Mouse (Mus musculus): ENCODE results near the gene Lrrc75b.
A peak's percentile ranks its signal among the peaks of the same experiment; 100 is the strongest.
"Not testable (repeated sequence)": the region's sequence is repeated elsewhere in the genome, so short reads cannot be mapped to it uniquely, and the experiment has no call there.

Gene Lrrc75b

GRCm38 (mm10) chr10:75534216-75534615, 25.9 kb downstream of the Lrrc75b start:
- DNase-seq (ENCODE audit: low spot score in 2 of 2), result no peak

- no peak for DNase-seq (ENCODE audit: low spot score in 2 of 2)
Observed at GRCm38 (mm10) chr10:75531532-75532090, 28.5 kb downstream of the Lrrc75b start.

GRCm38 (mm10) chr10:75530322-75530721, 29.8 kb downstream of the Lrrc75b start:
- DNase-seq (ENCODE audit: low spot score in 2 of 2), result no peak

- not testable (repeated sequence) for DNase-seq (ENCODE audit: low spot score in 2 of 2)
Observed at GRCm38 (mm10) chr10:75525450-75525849, 34.7 kb downstream of the Lrrc75b start.

- DNase-seq (ENCODE audit: low spot score in 2 of 2), result no peak
Observed at GRCm38 (mm10) chr10:75521643-75522042, 38.5 kb downstream of the Lrrc75b start.

- DNase-seq (ENCODE audit: low spot score in 2 of 2), result no peak
Observed at GRCm38 (mm10) chr10:75520581-75520980, 39.5 kb downstream of the Lrrc75b start.

GRCm38 (mm10) chr10:75517758-75518143, 42.4 kb downstream of the Lrrc75b start, which contains the start of gene Gucd1:
Gene Gucd1 (minus strand): TSS chr10:75517972.
- peak; percentile 98 to 99 for DNase-seq (ENCODE audit: low spot score in 2 of 2)

- DNase-seq (ENCODE audit: low spot score in 2 of 2), result peak; percentile 87
Observed at GRCm38 (mm10) chr10:75517073-75517757, 42.9 kb downstream of the Lrrc75b start, which contains the start of gene Snrpd3. Gene Snrpd3 (plus strand): TSS chr10:75517551.

GRCm38 (mm10) chr10:75516724-75517072, 43.4 kb downstream of the Lrrc75b start:
- no peak for DNase-seq (ENCODE audit: low spot score in 2 of 2)

GRCm38 (mm10) chr10:75516038-75516723, 43.9 kb downstream of the Lrrc75b start:
- no peak for DNase-seq (ENCODE audit: low spot score in 2 of 2)

- no peak for DNase-seq (ENCODE audit: low spot score in 2 of 2)
Observed at GRCm38 (mm10) chr10:75515216-75516037, 44.7 kb downstream of the Lrrc75b start.

GRCm38 (mm10) chr10:75514361-75514760, 45.8 kb downstream of the Lrrc75b start:
- no peak for DNase-seq (ENCODE audit: low spot score in 2 of 2)

- DNase-seq (ENCODE audit: low spot score in 2 of 2), result no peak
Observed at GRCm38 (mm10) chr10:75513306-75514067, 46.6 kb downstream of the Lrrc75b start.

- DNase-seq (ENCODE audit: low spot score in 2 of 2), result no peak
Observed at GRCm38 (mm10) chr10:75512796-75513195, 47.3 kb downstream of the Lrrc75b start.

GRCm38 (mm10) chr10:75511897-75512296, 48.2 kb downstream of the Lrrc75b start:
- no peak for DNase-seq (ENCODE audit: low spot score in 2 of 2)

- DNase-seq (ENCODE audit: low spot score in 2 of 2), result no peak
Observed at GRCm38 (mm10) chr10:75511060-75511459, 49.1 kb downstream of the Lrrc75b start.

GRCm38 (mm10) chr10:75510446-75510845, 49.7 kb downstream of the Lrrc75b start:
- DNase-seq (ENCODE audit: low spot score in 2 of 2), result no peak

GRCm38 (mm10) chr10:75505928-75506327, 54.2 kb downstream of the Lrrc75b start:
- not testable (repeated sequence) for DNase-seq (ENCODE audit: low spot score in 2 of 2)

GRCm38 (mm10) chr10:75505130-75505495, 55.0 kb downstream of the Lrrc75b start:
- DNase-seq (ENCODE audit: low spot score in 2 of 2), result no peak

- DNase-seq (ENCODE audit: low spot score in 2 of 2), result no peak
Observed at GRCm38 (mm10) chr10:75504234-75505129, 55.6 kb downstream of the Lrrc75b start.
